ENCODE assay signal across 23 mouse cellular contexts in the genomic region with DNA sequence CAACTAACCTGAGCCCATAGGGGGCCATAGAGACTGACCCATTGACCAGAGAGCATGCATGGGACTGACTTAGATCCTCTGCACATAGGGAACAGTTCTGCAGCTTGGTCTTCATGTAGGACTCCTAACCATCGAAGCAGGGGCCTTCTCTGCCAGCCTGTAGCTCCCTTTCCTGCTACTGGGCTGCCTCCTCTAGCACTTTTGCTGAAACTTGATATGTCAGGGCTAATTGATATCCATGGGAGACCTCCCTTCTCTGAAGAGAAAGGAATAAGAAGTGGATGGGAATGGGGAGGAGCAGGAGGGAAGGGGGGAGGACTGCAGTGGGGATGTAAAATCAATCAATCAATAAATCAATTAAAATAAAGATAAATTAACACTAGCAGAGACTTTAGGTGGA.
"Had no signal": no experiment of that assay in that cellular context is flagged by ENCODE, and none has a peak within 500 bp of the region (broad histone marks: within the 10 kb centered on the region; RNA-seq: fewer than 3 reads in every experiment).

No protein-coding gene starts in this region.

- H3K9me3 ChIP-seq: heart, embryonic 13.5 days; heart, embryonic 15.5 days; hindbrain, embryonic 13.5 days; hindbrain, embryonic 15.5 days; limb, embryonic 13.5 days; limb, embryonic 15.5 days; liver, embryonic 12.5 days had no signal

- H3K9ac ChIP-seq: forebrain, postnatal 0 days; heart, embryonic 13.5 days; heart, embryonic 15.5 days; hindbrain, embryonic 13.5 days; hindbrain, embryonic 15.5 days; limb, embryonic 13.5 days; limb, embryonic 15.5 days; liver, embryonic 12.5 days; liver, embryonic 14.5 days had no signal

- H3K4me3 ChIP-seq: heart, adult 2 months; heart, embryonic 13.5 days; heart, embryonic 15.5 days; hindbrain, embryonic 13.5 days; hindbrain, embryonic 15.5 days; limb, embryonic 13.5 days; limb, embryonic 15.5 days; liver, embryonic 12.5 days had no signal

- H3K36me3 ChIP-seq: heart, embryonic 13.5 days; heart, embryonic 15.5 days; hindbrain, embryonic 13.5 days; hindbrain, embryonic 15.5 days; limb, embryonic 13.5 days; limb, embryonic 15.5 days; liver, embryonic 12.5 days had no signal

- H3K27me3 ChIP-seq: heart, embryonic 13.5 days; heart, embryonic 15.5 days; hindbrain, embryonic 13.5 days; hindbrain, embryonic 15.5 days; limb, embryonic 13.5 days; limb, embryonic 15.5 days; liver, embryonic 12.5 days had no signal

- H3K4me2 ChIP-seq: heart, embryonic 11.5 days; heart, embryonic 13.5 days; heart, embryonic 15.5 days; hindbrain, embryonic 13.5 days; hindbrain, embryonic 15.5 days; limb, embryonic 13.5 days; limb, embryonic 15.5 days; liver, embryonic 12.5 days had no signal

- H3K4me1 ChIP-seq: heart, embryonic 13.5 days; heart, embryonic 15.5 days; hindbrain, embryonic 15.5 days; limb, embryonic 13.5 days; limb, embryonic 15.5 days; liver, embryonic 12.5 days had no signal

- ATAC-seq: forebrain, postnatal 0 days; hindbrain, postnatal 0 days; intestine, embryonic 16.5 days; liver, embryonic 12.5 days had no signal

- H3K27ac ChIP-seq: heart, adult 2 months; heart, embryonic 13.5 days; heart, embryonic 15.5 days; hindbrain, embryonic 13.5 days; hindbrain, embryonic 15.5 days; hindbrain, postnatal 0 days; limb, embryonic 13.5 days; limb, embryonic 15.5 days; liver, embryonic 12.5 days; liver, embryonic 14.5 days had no signal

- DNase-seq: forebrain, postnatal 0 days; gastrocnemius, postnatal 14 days; gastrocnemius, postnatal 36 days; heart, adult 2 months; heart, postnatal 14 days; heart, postnatal 36 days; kidney, adult 11 months; kidney, adult 8-10 months; kidney, postnatal 10 days; layer of hippocampus, adult 9-11 months; layer of hippocampus, postnatal 36 days; left cerebral cortex, postnatal 4 days had no signal
